Mouse (Mus musculus) midbrain, embryonic 14.5 days (tissue): ENCODE measurements at regions not wholly inside any gene's neighbourhood (a gene's known extent, or its start where the extent isn't known, plus 50 kb on each side); places are given as distances from the start of the nearest gene placed in this dataset.

Experiments used
- ATAC-seq: fragments of 200-750 bp; cut with Nextera tagmentation; 2 replicates; pipeline ENCODE4 v1.8.0; 2017; ENCODE audit warnings: moderate number of reproducible peaks, moderate library complexity; ENCODE audit not compliant: low FRiP score, low TSS enrichment
- DNase-seq: peaks from one replicate; pipeline ENCODE4 v3.0.0-alpha.2; 2015
- H3K27ac ChIP-seq: fragments of 300-500 bp; sonication (generic); replicated peaks from 2 replicates; pipeline ENCODE4 v1.5.1; 2014; ENCODE audit warnings: mild to moderate bottlenecking, low read depth, low read length, moderate library complexity
- H3K27me3 ChIP-seq: fragments of 300-500 bp; sonication (generic); 2 replicates; pipeline ENCODE4 v1.6.1; 2014; ENCODE audit warnings: low read length, control low read depth, mixed read lengths; ENCODE audit not compliant: control insufficient read depth, insufficient read depth
- H3K36me3 ChIP-seq: fragments of 300-500 bp; sonication (generic); 2 replicates; pipeline ENCODE4 v1.6.1; 2014; ENCODE audit warnings: low read length, control low read depth; ENCODE audit not compliant: control insufficient read depth, insufficient read depth
- H3K4me1 ChIP-seq: fragments of 300-500 bp; sonication (generic); 2 replicates; pipeline ENCODE4 v1.6.1; 2014; ENCODE audit warnings: mild to moderate bottlenecking, antibody characterized with exemption, low read length, control low read depth; ENCODE audit not compliant: control insufficient read depth, insufficient read depth
- H3K4me2 ChIP-seq: fragments of 300-500 bp; sonication (generic); 2 replicates; pipeline ENCODE4 v1.6.1; 2014; ENCODE audit warnings: mild to moderate bottlenecking, low read length, moderate library complexity
- H3K4me3 ChIP-seq: fragments of 300-500 bp; sonication (generic); replicated peaks from 2 replicates; pipeline ENCODE4 v1.5.1; 2014; ENCODE audit warnings: low read depth, low read length
- H3K9ac ChIP-seq: fragments of 300-500 bp; sonication (generic); replicated peaks from 2 replicates; pipeline ENCODE4 v1.6.1; 2014; ENCODE audit warnings: mild to moderate bottlenecking, low read length, moderate library complexity
- H3K9me3 ChIP-seq: fragments of 300-500 bp; sonication (generic); 2 replicates; pipeline ENCODE4 v1.6.1; 2016; ENCODE audit warnings: low read length, control low read depth, mixed read lengths; ENCODE audit not compliant: control insufficient read depth
- WGBS: fragments of 180-500 bp; shearing (Covaris S2); extraction: QIAGEN DNeasy Blood & Tissue Kit; methylation state at CpG from one replicate; pipeline ENCODE4 v1.1.7; 2014; 5-methylcytosine and 5-hydroxymethylcytosine counted together

DNA sequence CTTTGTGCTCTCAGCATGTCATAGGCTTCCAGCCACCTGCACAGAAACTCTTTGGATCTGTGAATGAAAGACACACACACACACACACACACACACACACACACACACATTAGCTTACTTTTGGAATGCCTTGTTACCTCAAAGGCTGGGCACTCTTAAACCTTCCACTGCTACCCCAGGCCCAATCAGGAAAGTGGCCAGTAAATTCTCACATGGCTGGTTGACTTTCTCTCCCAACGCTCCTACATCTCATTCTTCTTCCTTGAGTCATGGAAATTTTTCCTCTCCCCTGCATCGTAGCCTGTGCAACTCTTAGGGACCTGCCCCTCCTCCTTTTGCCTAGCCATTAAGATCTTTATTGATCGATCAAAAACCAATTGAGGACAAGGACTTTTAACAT lies 465.3 kb upstream of the Cpeb2 start:
- ATAC-seq, result no peak
- DNase-seq, result no peak
- Histone ChIP-seq H3K4me2 (no peak overlapping the region), H3K27me3 (no peaks in the 10 kb centered on the region), H3K9ac (no peak overlapping the region), H3K4me3 (no peak overlapping the region), H3K36me3 (no peaks in the 10 kb centered on the region), H3K27ac (no peak overlapping the region), H3K4me1 (no peaks in the 10 kb centered on the region), H3K9me3 (no peaks in the 10 kb centered on the region)
- WGBS, result 84% methylated on average over 3 of the region's 3 CpGs

DNA sequence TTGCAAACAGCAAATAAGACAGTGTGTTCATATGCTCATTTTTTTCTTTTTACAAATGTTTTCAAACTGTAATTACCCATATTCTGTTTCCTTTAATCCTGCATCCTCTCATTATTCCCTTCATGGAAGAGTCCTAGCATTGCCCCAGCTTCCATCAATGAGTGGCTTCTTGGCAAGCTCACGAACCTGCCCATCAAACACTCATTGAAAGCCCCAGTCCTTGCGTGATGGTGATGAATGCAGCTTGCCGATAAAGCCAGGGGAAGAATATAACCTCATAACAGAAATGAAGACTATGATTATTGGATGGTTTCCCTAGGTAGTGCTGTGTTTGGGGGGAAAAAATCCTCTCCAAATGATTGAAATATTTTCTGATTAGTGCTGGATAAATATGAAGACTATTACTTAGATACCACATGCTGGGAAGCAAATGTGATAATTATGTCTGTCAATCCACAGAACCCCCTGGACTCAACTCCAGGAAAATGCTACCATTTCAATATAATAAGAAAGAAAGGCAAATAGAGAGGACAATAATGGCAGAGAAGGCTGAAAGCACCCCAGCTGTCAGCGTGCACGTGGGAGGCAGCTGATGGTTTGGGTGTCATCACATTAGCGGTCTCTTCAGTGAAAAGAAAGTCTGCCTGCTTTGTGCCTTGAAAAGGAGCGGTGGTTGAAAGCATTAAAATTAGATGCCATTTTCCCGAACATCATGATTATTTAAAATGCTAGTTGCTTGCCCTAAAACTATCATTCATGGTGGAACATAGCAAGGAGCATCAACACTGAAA lies 455.7 kb upstream of the Cpeb2 start:
- Histone ChIP-seq H3K36me3 (no peaks in the 10 kb centered on the region), H3K27me3 (no peaks in the 10 kb centered on the region), H3K4me2 (no peak overlapping the region), H3K27ac (no peak overlapping the region), H3K4me3 (no peak overlapping the region), H3K4me1 (no peaks in the 10 kb centered on the region), H3K9me3 (no peaks in the 10 kb centered on the region), H3K9ac (no peak overlapping the region)
- 54% methylated on average over 8 of the region's 8 CpGs for WGBS
- ATAC-seq (no peak), DNase-seq (peak; percentile 16)

DNA sequence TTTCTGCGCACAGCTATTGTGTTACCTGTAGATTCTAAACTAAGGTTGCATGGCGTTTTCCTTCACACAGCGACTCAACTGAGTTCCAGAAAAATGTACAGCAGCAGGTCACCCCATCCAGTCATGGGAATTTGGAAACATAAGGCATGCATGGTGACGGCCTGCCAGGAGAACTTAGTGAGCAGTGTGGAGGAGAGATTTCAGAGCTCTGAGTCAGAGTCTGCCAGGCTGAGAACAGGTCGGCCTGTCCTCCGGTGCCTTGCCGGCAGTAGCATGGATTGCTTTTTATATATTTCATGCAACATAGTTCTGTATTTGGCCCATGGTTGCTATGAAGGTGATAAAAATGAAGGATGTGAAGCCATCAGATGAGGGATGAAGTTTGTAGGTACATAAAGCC lies 427.0 kb upstream of the Cpeb2 start:
- H3K27ac ChIP-seq, result no peak overlapping the region
- 96% methylated on average over 7 of the region's 7 CpGs for WGBS
- H3K36me3 ChIP-seq, result no peaks in the 10 kb centered on the region
- H3K27me3 ChIP-seq, result no peaks in the 10 kb centered on the region
- H3K4me2 ChIP-seq, result no peak overlapping the region
- no peak overlapping the region for H3K9ac ChIP-seq
- H3K4me3 ChIP-seq, result no peak overlapping the region
- no peaks in the 10 kb centered on the region for H3K4me1 ChIP-seq
- DNase-seq (no peak), ATAC-seq (no peak)
- no peaks in the 10 kb centered on the region for H3K9me3 ChIP-seq
